Mouse (Mus musculus) regulatory T cell (primary cell): Measurements from ENCODE around the gene Sfxn1.

Experiments used
- in situ Hi-C: fragments of 300-600 bp; cut with MboI, MseI; formaldehyde crosslinking; loops from one replicate; pipeline ENCODE4 v1.15.1; 2025; ENCODE audit warnings: high pct_unique_total_duplicates

Gene Sfxn1

DNA sequence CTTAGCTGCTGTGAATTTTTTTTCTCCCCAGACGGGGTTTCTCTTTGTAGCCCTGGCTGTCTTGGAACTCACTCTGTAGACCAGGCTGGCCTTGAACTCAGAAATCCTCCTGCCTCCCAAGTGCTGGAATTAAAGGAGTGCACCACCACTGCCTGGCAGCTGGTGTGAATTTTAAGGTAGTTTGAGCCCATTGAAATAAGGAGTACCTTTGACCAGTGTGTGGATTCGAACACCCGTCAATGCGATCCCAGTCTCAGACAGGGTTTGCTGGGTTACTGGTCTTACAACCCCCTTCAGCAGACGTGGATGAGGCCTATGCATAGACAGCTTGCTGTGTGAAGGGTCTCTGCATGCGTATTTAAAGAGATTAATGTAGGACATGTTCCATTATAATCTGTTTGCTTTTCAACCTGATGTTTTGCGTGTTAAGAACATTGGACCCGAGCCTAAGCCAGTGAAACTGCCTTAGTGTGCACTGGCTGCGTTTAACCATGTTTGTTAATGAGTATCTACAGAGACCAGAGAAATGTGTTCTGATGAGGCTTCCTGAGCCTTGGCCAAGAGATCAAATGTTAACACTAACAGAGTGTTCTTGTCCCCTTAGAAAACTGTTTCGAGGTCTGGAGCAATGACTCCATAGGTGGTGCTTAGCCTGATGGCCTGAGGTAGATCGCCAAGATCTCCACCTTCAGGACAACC lies 5.2 kb downstream of the Sfxn1 start:
- in situ Hi-C loops, result no loop called here

DNA sequence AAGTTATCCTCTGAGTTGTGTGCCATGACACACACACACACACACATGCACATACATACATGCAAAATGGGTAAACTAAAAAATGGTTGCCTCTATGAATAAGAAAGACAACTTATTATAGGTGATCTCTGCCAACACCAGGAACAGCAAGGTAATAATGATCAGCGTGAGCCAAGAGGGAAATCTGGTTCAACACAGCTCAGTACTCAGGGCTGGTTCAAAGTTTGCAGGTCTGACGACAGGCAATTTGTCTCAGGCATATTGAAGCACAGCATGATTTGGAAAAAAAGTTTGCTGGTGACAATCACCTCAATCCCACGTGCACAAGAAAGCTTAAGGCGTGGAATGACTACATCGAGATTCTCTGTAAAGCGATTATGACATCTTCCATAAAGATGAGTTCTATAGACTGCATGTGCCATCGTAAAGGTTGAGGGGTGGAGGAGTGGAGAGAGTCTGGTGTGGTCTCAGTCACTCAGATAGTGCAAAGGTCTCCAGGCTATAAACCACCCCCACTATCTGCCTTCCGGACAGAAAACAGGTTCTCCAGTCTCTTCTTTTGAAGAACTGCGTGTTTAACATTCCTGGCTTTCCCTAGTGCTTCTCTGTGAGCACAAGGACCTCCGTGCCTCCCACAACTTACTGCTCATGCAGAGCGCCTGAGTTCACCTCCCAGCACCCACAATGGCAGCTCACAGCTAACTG lies 6.0 kb downstream of the Sfxn1 start:
- in situ Hi-C loops, result no loop called here

DNA sequence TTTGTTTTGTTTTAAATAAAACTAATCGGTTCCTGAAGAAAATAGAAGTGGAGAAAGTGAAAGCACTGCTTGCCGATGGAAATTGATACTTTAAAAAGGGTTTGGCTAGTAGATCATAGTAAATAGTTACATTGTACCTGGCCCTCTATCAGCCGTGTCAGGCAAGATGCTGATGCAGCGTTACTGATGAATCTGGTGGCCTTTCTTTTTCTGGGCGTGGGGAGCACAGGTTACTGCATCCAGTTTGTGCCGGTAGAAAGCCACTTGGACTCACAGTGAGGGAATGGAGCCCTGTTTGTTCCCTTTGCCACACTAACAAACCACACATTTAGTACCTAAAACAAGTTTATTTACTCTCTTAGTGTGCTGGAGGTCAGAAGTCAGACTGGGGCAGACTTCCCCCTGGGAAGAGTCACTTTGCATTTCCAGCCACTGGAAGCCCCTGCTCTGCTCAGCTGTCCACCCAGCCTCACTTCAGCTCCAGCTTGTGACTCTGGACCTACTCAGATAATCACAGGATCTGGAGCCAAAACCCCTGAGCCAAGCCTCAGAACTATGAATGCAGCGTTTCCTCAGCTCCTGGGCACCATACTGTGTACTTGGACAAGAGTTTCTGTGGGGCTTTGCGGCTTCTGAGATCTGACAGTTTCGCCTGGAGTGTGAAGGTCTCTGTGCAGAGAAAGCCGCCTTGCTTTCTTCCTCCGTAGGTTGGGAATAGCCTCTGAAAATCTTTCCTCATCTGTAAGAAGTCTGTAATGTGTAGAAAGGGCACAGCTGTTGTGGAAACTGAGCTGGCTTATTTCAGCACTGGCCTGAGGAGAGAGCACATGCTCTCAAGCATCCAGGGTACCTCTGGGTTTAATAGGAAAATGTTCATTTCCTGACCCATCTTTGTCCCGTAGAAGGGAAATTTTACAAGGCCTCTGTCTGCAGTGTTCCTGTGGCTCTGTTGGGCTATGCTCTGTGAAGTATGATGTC lies 8.4 kb downstream of the Sfxn1 start:
- in situ Hi-C loops, result no loop called here

DNA sequence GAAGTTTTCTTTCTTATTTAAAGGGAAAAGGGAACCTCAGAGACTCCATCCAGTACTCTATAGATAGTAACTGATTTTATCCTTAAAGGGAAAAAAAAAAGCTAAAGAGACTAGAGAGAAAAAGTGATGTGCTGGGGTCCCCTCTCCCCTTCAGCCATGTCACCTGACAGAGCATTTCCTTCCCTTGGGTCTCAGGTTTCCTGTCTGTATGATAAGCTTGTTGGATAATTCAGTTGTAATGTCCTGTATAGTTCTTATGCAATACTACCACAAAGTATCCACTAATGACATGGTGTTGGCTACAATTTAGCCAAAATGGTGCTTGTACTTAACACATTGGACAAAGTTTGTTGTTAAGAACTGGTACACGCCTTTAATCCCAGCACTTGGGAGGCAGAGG lies 9.1 kb downstream of the Sfxn1 start:
- in situ Hi-C loops, result no loop called here

DNA sequence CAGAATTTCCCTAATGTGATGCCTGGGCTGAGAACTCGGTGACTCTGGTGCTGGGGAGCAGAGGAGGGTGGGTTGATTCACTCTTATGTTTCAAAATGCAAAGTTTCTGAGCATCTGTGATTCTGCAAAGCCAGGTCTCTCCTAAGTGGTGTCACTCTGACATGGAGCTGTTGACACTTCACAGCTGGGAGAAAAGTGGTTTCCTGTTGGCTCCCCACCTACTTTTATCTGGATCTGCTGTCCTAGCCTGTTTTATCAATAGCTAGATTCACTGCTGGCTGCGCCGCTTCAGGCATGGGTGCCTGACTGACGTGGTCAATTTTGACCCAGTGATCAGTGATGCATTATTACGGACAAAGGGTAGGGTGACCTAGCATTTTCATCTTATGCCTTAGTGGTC lies 11.3 kb downstream of the Sfxn1 start:
- in situ Hi-C loops, result no loop called here

DNA sequence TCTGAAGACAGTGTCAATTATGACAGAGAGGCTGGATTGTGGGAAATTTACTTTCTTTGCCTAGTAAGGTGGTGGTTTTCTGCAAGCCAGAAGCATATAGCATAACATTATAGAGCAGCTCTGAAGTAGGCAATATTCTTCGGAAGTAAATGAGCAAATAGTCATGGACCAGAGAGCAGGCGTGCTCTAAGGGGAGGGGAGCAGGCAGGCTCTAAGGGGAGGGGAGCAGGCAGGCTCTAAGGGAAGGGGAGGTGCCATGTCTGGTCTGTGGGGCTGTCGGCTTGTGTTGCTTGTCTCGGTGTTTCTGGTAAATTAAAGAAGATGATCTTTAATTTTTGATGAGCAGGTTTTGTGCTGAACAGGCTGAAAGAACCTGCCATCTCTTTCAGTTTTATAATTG lies 12.5 kb downstream of the Sfxn1 start:
- in situ Hi-C loops, result no loop called here

DNA sequence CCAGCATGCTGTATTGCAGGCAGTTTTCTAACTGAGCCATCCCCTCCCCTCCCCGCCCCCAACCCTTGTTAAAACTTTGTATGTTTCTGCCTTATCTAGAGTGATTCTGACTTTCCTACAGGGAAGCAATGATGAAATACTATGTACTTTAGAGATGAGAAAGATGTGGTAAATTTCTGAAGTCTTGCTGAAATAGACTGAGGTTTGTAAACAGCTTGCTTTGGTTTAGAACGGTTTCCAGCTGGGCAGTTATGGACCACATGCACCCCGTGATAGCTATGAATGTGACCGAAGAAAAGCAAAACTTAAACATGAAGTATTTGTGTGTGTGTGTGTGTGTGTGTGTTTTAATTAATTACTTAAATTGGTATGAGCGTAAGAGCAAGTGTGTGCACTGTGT lies 13.2 kb downstream of the Sfxn1 start:
- in situ Hi-C loops, result no loop called here

DNA sequence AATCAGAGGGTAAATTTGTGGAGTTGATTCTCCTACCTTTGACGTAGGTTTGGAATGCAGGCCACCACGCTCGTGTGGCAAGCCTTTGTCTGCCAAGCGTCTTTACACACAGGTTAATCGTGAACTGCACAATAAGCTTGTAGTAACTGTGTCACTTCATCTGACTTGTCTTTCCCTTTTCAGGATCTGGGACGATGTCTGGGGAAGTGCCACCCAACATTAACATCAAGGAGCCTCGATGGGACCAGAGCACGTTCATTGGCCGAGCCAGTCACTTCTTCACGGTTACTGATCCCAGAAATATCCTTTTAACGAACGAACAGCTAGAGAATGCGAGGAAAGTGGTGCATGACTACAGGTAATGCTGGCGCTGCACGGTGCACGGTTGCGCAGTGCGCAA lies 13.6 kb downstream of the Sfxn1 start:
- in situ Hi-C loops, result no loop called here

DNA sequence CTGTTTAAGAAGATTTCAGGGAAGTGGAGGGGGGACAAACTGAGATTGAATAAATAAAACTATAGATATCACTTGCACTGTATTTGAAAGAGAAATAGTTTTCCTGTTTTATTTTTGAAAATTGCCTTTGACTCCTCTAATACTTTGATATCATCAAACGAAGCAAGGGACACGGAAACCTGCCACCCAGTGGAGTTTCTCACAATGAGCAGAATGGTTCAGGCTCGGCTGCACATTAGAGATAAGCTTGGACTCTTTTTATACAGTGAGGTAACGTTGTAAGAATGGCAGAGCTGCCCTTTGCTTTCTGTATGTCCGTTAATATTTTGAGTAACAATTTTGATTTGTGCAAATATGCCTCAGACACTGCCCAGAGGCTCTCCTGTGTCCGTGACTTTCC lies 20.1 kb downstream of the Sfxn1 start:
- in situ Hi-C loops, result no loop called here

DNA sequence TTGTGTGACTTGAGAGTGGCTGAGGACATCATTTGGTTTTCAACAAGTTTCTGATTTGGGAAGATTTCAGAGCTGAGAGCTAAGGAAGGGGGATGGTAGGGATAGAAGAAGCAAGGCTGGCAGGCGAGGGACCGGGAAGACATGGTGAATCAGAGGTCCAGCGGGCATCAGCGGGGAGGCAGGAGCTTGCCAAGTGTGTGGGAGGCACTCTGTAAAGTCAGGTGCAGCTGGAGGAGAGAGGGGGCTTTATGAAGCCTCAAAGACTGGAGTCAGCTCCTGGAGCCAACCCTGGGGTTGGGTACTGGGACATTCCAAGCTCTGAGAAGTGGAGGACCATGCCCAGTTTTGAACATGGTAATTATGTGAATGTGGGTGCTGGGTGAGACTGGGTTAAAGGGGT lies 22.7 kb downstream of the Sfxn1 start:
- in situ Hi-C loops, result no loop called here

DNA sequence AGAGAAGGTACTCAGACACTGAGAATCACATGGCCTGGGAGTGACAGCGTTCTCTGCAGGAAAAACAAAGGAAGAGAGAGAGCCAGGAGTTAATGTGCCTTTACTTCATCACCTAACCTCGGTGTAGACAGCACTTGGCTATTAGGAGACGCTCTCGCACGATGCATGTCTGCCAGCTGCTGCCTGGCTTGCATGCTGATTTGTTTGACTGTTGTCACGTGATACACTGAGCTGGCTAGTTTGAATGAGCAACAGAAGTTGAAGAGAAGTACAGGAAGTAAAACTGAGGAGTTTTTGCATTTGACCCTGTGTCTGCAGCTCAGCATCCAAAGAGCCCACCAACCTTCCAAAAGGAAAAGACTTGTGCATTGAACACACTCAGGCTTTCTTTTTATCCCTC lies 23.3 kb downstream of the Sfxn1 start:
- in situ Hi-C loops, result no loop called here

DNA sequence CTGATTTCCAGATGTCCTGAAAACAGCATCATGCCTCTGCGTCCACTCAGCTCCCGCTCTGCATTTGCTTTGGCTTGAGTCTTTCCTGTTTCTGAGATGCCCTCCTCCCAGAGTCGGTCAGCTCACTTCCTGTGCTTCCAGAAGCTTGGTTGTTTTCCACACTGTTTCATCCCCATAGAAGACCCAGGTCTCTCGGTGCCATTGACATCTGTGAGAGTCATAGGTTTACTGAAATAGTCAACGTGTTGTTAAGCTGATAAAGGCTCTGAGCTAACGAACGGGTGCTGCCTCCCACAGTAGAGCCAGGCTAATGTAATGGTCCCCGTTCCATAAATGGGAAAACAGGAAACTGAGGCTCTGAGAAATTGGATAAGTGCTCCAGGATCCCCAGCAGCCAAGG lies 24.1 kb downstream of the Sfxn1 start:
- in situ Hi-C loops, result no loop called here

DNA sequence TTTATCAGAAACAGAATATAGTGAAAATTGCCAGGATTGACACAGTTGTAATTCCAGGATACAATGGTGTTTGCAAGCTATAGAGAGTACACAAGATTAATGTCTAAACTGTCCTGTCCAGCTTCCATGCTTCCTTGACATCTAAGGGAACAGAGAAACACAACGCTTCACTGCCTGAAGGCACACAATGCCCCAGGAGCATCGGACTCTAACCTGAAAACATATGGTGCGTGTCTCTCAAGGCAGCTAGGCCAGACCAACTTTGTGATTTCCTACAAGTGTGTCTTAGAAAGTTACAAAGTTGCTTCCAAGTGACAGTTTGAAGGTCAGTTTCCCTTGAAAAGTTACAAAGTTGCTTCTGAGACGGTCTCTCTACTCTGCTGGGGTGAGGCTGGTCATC lies 25.6 kb downstream of the Sfxn1 start:
- in situ Hi-C loops, result no loop called here

DNA sequence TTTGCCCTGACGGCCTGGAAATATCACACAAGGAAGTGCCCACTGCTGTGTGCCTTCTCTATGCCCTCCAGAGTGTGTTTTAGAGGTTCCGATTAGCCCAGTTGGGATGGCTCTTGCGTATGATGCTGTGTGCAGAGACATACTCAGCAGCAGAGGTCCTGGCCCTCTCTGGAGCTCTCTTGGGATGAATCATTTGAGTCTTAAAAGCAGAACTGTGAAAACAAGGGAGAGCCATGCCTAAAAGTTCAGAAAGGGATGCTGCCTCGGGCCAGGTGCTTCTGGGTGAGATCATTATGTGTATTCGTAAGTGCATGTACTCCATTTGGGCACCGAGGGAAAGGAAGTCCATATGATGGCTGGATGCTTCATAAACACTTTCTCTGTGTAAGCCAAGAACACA lies 26.1 kb downstream of the Sfxn1 start:
- in situ Hi-C loops, result no loop called here

DNA sequence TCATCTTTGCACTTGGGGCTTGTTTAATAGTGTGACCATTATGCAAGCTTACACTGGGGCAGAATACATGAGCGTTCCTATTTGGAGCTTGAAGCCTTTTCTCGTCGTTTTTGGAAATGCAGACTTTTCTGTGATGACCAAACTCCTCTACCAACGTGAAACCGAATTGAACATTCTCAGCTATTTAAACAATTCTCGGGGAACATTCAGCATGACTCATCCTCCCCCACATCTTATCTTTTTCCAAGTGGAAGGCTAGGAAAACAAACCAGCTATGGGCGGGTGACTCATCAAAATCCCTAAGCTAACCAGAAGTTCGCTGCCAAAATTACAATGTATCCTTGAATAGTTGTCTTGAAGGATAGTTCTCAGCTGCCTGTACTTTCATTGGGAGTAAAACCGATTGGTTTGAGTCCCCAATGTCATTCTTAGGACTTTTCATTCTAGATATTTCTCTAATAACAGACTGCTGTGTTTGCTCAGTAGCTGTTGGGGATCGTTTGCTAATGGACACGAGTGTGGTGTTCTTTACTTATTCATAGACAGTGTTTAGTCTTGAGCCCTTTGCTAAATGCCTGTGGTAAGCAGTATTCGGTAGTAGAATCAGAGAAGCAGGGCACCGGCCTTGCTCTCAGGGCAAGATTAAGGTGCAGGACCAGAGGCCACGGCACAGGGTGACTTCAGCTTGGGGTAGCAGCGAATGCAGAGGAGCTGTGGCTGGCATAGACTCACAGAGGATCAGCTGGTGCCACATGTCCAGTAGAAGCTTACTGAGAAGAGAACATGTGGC lies 29.6 kb downstream of the Sfxn1 start:
- in situ Hi-C loops, result no loop called here

DNA sequence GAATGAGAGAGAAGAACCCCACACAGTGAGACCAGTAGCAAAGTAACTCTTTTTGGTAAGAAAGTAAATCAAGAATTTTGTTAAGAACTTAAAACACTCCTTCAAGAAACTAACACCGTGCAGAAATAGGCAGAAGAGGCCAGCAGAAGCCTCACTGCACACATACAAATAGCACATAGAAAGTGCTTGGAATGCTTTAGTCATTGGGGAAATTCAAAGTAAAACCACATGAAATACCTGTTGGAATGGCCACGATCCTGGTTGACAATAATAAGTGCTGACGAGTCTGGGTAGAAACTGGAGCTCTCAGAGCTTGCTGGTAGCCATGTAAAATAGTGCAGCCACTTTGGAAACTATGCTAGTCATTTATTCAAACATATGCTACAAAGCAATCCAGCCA lies 30.4 kb downstream of the Sfxn1 start:
- in situ Hi-C loops, result no loop called here

DNA sequence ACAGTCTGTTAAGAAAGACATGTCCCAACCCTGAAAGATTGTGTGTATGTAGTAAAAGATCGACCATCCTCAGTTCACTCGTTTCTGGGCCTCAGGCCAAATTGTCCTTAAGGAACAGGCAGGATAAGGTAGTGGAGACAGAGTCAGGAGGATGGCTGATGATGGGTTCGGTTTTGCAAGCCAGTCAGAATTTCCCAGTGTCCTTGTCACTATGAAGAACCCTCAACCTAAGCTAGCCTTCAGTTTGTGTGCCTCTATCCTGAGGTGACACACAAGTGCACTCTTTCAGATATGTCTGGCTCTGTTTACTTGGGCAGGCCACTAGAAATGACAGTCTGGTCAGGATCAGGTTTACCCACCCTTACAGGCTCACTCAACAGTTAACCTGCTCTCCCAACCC lies 31.6 kb downstream of the Sfxn1 start:
- in situ Hi-C loops, result no loop called here

DNA sequence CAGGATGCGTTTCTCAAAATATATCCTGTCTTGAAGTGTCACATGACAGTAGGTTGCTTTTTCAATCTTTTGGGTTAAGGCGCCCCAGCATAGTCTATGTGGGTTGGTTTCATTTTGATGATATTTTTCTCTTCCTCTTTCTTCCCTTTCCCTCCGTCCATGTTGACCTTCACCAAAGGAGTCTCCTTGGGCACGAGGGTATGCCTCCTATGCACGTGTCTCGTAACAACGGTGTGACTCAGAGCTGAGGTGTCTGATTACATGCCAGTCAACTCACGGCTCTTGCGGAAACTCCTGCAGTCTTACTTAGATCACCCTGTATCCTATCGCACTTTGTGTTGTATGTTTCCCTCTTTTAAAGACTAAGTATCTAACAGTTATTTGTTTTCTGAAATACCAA lies 32.2 kb downstream of the Sfxn1 start:
- in situ Hi-C loops, result no loop called here

DNA sequence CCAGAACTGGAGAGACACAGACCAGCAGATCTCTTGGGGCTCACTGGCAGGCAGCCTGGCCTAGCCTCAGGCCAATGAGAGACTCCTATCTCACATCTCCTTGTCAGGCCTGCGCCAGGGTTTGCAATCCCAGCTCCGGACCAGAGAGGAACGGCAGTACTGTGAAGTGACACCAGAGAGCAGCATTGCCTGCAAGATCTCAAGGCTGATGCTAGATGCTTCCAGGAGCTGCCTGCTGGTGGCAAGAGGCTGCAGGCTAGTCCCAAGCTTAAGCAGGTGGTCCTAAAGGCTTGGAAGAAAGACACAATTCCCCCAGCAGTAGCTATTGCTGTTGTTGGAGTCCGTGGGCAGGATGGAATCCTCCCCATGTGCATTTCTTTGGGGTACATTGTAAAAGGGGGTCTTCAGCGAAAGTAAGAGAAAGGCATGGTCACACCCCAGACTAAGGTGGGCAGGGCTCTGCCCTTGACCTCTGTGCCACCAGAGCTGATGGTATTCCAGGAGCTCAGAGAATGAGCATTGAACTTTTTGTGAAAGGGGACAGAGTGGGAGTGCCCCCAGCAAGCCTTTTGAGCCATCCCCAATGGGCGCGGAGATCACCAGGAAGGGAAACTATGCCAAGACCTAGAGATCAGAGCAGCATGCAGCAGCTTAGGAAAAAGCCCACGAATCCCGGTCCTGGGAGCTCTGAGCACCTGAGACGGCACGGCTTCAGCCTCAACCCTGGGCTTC lies 42.3 kb downstream of the Sfxn1 start:
- in situ Hi-C loops, result loop anchor here (5.0 to 10.0 kb wide), 3 partner anchors 128 to 338 kb away; partner anchors contain the start of gene Cplx2

DNA sequence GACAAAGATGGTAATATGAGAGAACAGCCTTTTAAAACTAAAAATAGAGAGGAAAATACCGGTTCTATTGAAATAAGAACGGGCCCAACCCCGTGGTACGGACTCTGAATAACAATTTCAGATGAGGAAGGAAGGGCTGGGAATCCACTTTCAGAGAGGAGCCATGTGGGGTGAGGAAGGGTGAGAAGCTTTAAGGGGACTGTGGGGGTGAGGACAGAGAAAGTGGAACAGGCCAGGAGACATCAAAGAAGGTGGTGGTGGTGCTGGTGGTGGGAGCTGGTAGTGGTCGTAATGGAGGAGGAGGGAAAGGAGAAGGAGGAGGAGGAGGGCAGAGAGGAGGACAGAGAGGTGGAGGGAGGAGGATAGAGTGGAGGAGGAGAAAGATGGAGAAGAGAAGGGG lies 43.3 kb downstream of the Sfxn1 start:
- in situ Hi-C loops, result loop anchor here (5.0 to 10.0 kb wide), 3 partner anchors 127 to 337 kb away; partner anchors contain the start of gene Cplx2

DNA sequence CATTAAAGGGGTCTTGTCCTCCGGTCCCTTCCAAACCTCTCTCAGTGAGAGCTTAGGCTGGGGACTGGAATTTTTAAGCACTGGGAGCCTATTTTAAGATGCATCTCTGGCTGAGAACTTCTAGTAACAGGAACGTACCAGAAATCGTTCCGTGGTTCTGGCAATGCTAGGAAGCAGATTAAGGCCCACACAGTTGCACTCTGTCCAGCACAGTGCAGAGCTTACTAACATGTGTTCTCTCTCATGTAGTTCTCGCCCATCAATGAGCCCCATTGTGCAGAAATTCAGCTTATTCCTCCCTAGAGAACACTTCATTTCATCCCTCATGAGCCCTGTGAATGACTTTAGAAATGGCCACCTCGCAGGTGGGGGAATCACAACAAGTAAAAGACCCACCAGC lies 44.1 kb downstream of the Sfxn1 start:
- in situ Hi-C loops, result loop anchor here (10.0 kb wide), 1 partner anchor 259 kb away; the partner anchor contains the start of gene Cplx2
